Mouse (Mus musculus) adipose tissue, adult 10 weeks (tissue): ENCODE measurements around the gene Agbl3. TPM values are rescaled to one million over a fixed set of nuclear protein-coding genes. Genes with fewer than 3 reads are reported as not detected.

Source experiments
- polyA plus RNA-seq: library from polyadenylated mRNA; stranded (reverse); fragments of 350-450 nt; fragmentation: Illumina TruSeq; extraction: RNeasy Lipid Tissue Mini Kit (QIAGEN cat#74804); gene quantifications from one replicate; pipeline ENCODE4 v1.2.3, GENCODE M21; 2014; ENCODE audit warnings: low read depth, low replicate concordance

Gene Agbl3
- 18.0 TPM for polyA plus RNA-seq

DNA sequence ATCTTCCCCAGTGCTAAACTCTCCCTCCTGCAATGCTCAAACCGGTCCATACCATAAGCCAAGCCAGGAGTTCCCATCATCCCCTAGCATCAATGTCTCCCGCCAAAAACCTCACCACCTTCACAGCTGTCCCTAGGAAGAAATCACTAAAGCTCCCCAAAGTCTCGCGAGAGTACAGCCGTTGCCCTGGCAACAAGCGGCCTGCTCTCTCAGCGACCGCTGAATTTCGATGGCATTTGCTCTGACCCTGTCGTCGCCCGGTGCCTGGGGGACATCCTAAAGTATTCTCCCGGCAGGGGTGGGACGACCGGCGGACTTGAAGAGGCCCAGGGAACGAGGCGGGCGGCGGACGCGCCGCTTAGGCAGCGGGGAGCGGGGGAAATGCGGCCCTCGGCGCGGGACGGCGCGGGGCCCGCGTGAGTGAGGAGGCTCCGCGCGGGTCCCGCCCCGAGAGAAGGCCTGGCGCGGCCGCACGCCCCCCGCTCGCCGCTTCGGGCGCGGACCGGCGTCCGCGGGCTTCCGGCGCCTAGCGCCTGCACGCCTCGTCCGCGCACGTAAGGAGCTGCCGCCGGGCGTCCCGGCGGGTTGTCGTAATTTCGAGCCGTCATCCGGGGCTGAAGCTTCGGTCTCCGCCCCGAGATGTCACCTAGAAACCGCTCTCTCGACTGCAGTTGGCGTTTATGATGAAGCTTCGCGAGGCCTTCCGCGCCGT, at the start of gene Agbl3:
TSS of gene Agbl3 (plus strand) at position 202 of the 712 bp plus-strand sequence.

DNA sequence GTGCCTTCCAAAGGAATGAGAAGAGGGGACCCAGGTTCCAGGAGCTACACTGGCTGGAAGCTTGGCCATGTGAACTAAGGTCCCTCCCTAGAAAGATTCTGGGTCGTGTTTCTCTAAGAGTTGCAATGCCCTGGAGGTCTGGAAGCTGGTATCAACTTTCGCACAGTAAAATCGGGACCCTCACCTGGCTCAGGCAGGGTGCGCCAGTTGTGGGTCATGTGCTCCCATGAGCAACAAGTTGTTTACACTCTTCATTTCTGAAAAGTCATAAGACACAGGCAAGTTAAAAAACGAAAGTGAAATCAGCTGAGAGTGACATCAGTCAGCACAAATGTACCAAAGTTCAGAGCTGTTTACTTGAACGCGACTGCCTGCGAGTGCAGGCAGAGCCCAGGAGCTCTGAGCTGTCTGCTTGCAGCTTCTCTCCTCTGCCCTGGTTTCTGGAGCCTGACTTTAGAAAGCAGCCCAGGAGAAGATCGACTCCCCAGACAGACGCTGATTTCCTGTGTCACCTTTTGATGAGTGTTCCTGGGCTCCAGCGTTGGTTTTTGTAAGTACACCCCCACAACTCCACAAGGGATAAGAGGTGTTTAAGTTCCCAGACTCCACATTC, 82.7 kb downstream of the Agbl3 start, which contains the start of gene Tmem140:
TSS of gene Tmem140 (plus strand) at position 356 of the 613 bp plus-strand sequence.

DNA sequence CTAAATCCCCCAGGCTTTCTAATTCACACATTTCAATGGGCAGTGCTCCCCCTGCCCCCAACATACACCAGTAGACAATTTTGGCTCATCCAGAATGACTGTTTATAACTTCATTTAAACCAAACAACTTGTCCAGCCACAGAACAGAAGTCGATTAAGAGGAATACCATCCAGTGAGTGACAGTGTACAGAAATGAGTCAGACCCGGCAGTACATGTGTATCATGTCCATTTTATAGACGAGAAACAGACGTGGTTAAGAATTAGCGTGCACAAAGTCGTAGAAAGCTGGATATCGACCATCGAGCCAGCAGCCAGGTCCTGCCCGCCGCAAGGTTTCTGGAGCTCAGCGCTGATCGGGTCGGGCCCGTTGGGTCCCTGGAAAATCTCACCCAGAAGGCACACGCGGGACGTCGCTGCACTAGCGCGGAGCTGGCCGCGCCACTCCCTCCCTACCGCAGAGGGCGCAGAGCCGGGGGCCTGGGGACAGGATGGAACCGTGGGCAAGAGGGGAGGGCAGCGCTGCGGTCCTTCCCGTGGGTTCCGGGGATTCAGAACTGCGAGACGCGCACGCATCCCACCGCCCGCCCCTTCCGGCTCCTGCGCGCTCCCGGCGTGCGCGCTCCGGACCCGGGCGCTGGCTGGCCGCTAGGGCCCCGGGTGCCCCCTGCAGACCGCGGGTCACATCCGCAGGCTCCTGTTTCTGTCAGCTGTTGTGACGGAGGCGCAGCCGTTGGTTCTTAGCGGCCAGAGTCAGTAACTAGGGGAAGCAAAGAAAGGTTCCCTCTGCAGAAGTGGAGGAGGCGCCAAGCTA, 97.5 kb downstream of the Agbl3 start, which contains the start of gene Cyren:
TSS of gene Cyren (minus strand) at position 552 of the 813 bp plus-strand sequence.

Other genes starting within 250 kb of the Agbl3 start
- 89.2 TPM for gene Cald1, start 181.9 kb upstream of the Agbl3 start, polyA plus RNA-seq
- gene Tmem140, start 82.7 kb downstream of the Agbl3 start, polyA plus RNA-seq = 27.3 TPM
- 7.3 TPM for gene Cyren, start 97.6 kb downstream of the Agbl3 start, polyA plus RNA-seq
- gene Wdr91, start 130.4 kb downstream of the Agbl3 start, polyA plus RNA-seq = 11.7 TPM
- gene Stra8, start 139.7 kb downstream of the Agbl3 start, polyA plus RNA-seq = not detected
- gene Slc23a4, start 208.0 kb downstream of the Agbl3 start, polyA plus RNA-seq = 6.6 TPM